Mouse (Mus musculus): Measurements from ENCODE around the gene Zmynd19. TPM values are rescaled to one million over a fixed set of nuclear protein-coding genes. Genes with fewer than 3 reads are reported as not detected.

Gene Zmynd19
- polyA plus RNA-seq, 1 experiment from 2014 or later: 18.1 TPM

GRCm38 (mm10) chr2:24914762-24915161 is 34.8 kb upstream of the Zmynd19 start:
- DNase-seq (ENCODE audit: low spot score): no peak
- no peaks in the 10 kb centered on the region for H3K9me3 ChIP-seq (ENCODE audit: control insufficient read depth, low read length)
- H3K9ac ChIP-seq (ENCODE audit: low read length): no peak overlapping the region
- ATAC-seq (replicated peaks; ENCODE audit: low FRiP score, low TSS enrichment, low read depth): no peak
- H3K4me1 ChIP-seq (replicated peaks; ENCODE audit: control insufficient read depth, insufficient read depth, low read length): peaks cover 11% of the 10 kb centered on the region
- WGBS: 91% methylated on average over 3 of the region's 3 CpGs
- H3K27ac ChIP-seq (ENCODE audit: low read depth): no peak overlapping the region
- H3K36me3 ChIP-seq (ENCODE audit: control insufficient read depth, insufficient read depth, low read length): peaks cover 13% of the 10 kb centered on the region
- no peak overlapping the region for H3K4me3 ChIP-seq (ENCODE audit: low read depth, low read length)
- H3K27me3 ChIP-seq (replicated peaks; ENCODE audit: control insufficient read depth, insufficient read depth, low read length): no peaks in the 10 kb centered on the region
- no peak overlapping the region for H3K4me2 ChIP-seq (ENCODE audit: low read length)

GRCm38 (mm10) chr2:24918930-24919838 is 30.4 kb upstream of the Zmynd19 start, which contains the start of gene Ehmt1:
Gene Ehmt1, minus strand, starts transcription at chr2:24919614.
- Histone ChIP-seq H3K4me1 (replicated peaks; ENCODE audit: control insufficient read depth, insufficient read depth, low read length) (peaks cover 11% of the 10 kb centered on the region), H3K27me3 (replicated peaks; ENCODE audit: control insufficient read depth, insufficient read depth, low read length) (no peaks in the 10 kb centered on the region), H3K4me3 (ENCODE audit: low read depth, low read length) (peak within 1 kb of the TSS; percentile 94), H3K9me3 (ENCODE audit: control insufficient read depth, low read length) (no peaks in the 10 kb centered on the region), H3K4me2 (ENCODE audit: low read length) (peak within 1 kb of the TSS; percentile 61), H3K9ac (ENCODE audit: low read length) (peak within 1 kb of the TSS; percentile 98), H3K27ac (ENCODE audit: low read depth) (peak within 1 kb of the TSS; percentile 95), H3K36me3 (ENCODE audit: control insufficient read depth, insufficient read depth, low read length) (no peaks in the 10 kb centered on the region)
- peak; percentile 88 for DNase-seq (ENCODE audit: low spot score)
- under 1% methylated on average over 98 of the region's 112 CpGs for WGBS
- peak; percentile 97 for ATAC-seq (replicated peaks; ENCODE audit: low FRiP score, low TSS enrichment, low read depth)

- Histone ChIP-seq H3K27me3 (replicated peaks; ENCODE audit: control insufficient read depth, insufficient read depth, low read length) (no peaks in the 10 kb centered on the region), H3K36me3 (ENCODE audit: control insufficient read depth, insufficient read depth, low read length) (no peaks in the 10 kb centered on the region), H3K4me3 (ENCODE audit: low read depth, low read length) (peak overlapping the region; percentile 94), H3K9me3 (ENCODE audit: control insufficient read depth, low read length) (no peaks in the 10 kb centered on the region), H3K4me1 (replicated peaks; ENCODE audit: control insufficient read depth, insufficient read depth, low read length) (peaks cover 11% of the 10 kb centered on the region), H3K9ac (ENCODE audit: low read length) (peak overlapping the region; percentile 98), H3K4me2 (ENCODE audit: low read length) (peak overlapping the region; percentile 61), H3K27ac (ENCODE audit: low read depth) (peak overlapping the region; percentile 95)
- ATAC-seq (replicated peaks; ENCODE audit: low FRiP score, low TSS enrichment, low read depth) (peak; percentile 57), DNase-seq (ENCODE audit: low spot score) (no peak)
- 11% methylated on average over 8 of the region's 8 CpGs for WGBS
Measured at GRCm38 (mm10) chr2:24919839-24920175, 29.8 kb upstream of the Zmynd19 start.

GRCm38 (mm10) chr2:24923561-24923960 is 26.0 kb upstream of the Zmynd19 start:
- no peaks in the 10 kb centered on the region for H3K9me3 ChIP-seq (ENCODE audit: control insufficient read depth, low read length)
- 52% methylated on average over 2 of the region's 2 CpGs for WGBS
- H3K4me1 ChIP-seq (replicated peaks; ENCODE audit: control insufficient read depth, insufficient read depth, low read length): no peaks in the 10 kb centered on the region; the same call in 1 of the 2 replicates
- no peak overlapping the region for H3K9ac ChIP-seq (ENCODE audit: low read length)
- no peaks in the 10 kb centered on the region for H3K27me3 ChIP-seq (replicated peaks; ENCODE audit: control insufficient read depth, insufficient read depth, low read length)
- H3K4me3 ChIP-seq (ENCODE audit: low read depth, low read length): no peak overlapping the region
- H3K36me3 ChIP-seq (ENCODE audit: control insufficient read depth, insufficient read depth, low read length): no peaks in the 10 kb centered on the region
- H3K4me2 ChIP-seq (ENCODE audit: low read length): no peak overlapping the region
- H3K27ac ChIP-seq (ENCODE audit: low read depth): no peak overlapping the region
- no peak for DNase-seq (ENCODE audit: low spot score)
- no peak for ATAC-seq (replicated peaks; ENCODE audit: low FRiP score, low TSS enrichment, low read depth)

- ATAC-seq (replicated peaks; ENCODE audit: low FRiP score, low TSS enrichment, low read depth): no peak
- H3K27ac ChIP-seq (ENCODE audit: low read depth): no peak overlapping the region
- no peak overlapping the region for H3K4me3 ChIP-seq (ENCODE audit: low read depth, low read length)
- H3K27me3 ChIP-seq (replicated peaks; ENCODE audit: control insufficient read depth, insufficient read depth, low read length): no peaks in the 10 kb centered on the region
- H3K4me1 ChIP-seq (replicated peaks; ENCODE audit: control insufficient read depth, insufficient read depth, low read length): no peaks in the 10 kb centered on the region; the same call in 1 of the 2 replicates
- no peak overlapping the region for H3K9ac ChIP-seq (ENCODE audit: low read length)
- H3K4me2 ChIP-seq (ENCODE audit: low read length): no peak overlapping the region
- 84% methylated on average over 8 of the region's 8 CpGs for WGBS
- DNase-seq (ENCODE audit: low spot score): no peak
- H3K36me3 ChIP-seq (ENCODE audit: control insufficient read depth, insufficient read depth, low read length): no peaks in the 10 kb centered on the region
- H3K9me3 ChIP-seq (ENCODE audit: control insufficient read depth, low read length): no peaks in the 10 kb centered on the region
Measured at GRCm38 (mm10) chr2:24925284-24925683, 24.3 kb upstream of the Zmynd19 start.

GRCm38 (mm10) chr2:24926345-24926964 is 23.1 kb upstream of the Zmynd19 start:
- whole genome bisulfite sequencing: 87% methylated on average over 9 of the region's 9 CpGs
- Histone ChIP-seq H3K9ac (ENCODE audit: low read length) (no peak overlapping the region), H3K4me3 (ENCODE audit: low read depth, low read length) (no peak overlapping the region), H3K27ac (ENCODE audit: low read depth) (no peak overlapping the region), H3K36me3 (ENCODE audit: control insufficient read depth, insufficient read depth, low read length) (no peaks in the 10 kb centered on the region), H3K4me2 (ENCODE audit: low read length) (no peak overlapping the region), H3K27me3 (replicated peaks; ENCODE audit: control insufficient read depth, insufficient read depth, low read length) (no peaks in the 10 kb centered on the region), H3K9me3 (ENCODE audit: control insufficient read depth, low read length) (no peaks in the 10 kb centered on the region), H3K4me1 (replicated peaks; ENCODE audit: control insufficient read depth, insufficient read depth, low read length) (no peaks in the 10 kb centered on the region; the same call in 1 of the 2 replicates)
- ATAC-seq (replicated peaks; ENCODE audit: low FRiP score, low TSS enrichment, low read depth): no peak
- no peak for DNase-seq (ENCODE audit: low spot score)

- Histone ChIP-seq H3K4me1 (replicated peaks; ENCODE audit: control insufficient read depth, insufficient read depth, low read length) (no peaks in the 10 kb centered on the region; the same call in 1 of the 2 replicates), H3K27ac (ENCODE audit: low read depth) (no peak overlapping the region), H3K9ac (ENCODE audit: low read length) (no peak overlapping the region), H3K36me3 (ENCODE audit: control insufficient read depth, insufficient read depth, low read length) (no peaks in the 10 kb centered on the region), H3K27me3 (replicated peaks; ENCODE audit: control insufficient read depth, insufficient read depth, low read length) (no peaks in the 10 kb centered on the region), H3K9me3 (ENCODE audit: control insufficient read depth, low read length) (no peaks in the 10 kb centered on the region), H3K4me2 (ENCODE audit: low read length) (no peak overlapping the region), H3K4me3 (ENCODE audit: low read depth, low read length) (no peak overlapping the region)
- no peak for ATAC-seq (replicated peaks; ENCODE audit: low FRiP score, low TSS enrichment, low read depth)
- DNase-seq (ENCODE audit: low spot score): no peak
- 60% methylated on average over 7 of the region's 7 CpGs for WGBS
Measured at GRCm38 (mm10) chr2:24926965-24927358, 22.6 kb upstream of the Zmynd19 start.

- Histone ChIP-seq H3K4me2 (ENCODE audit: low read length) (peak overlapping the region; percentile 7; the same call in 1 of the 2 replicates), H3K9me3 (ENCODE audit: control insufficient read depth, low read length) (no peaks in the 10 kb centered on the region), H3K9ac (ENCODE audit: low read length) (no peak overlapping the region), H3K4me1 (replicated peaks; ENCODE audit: control insufficient read depth, insufficient read depth, low read length) (no peaks in the 10 kb centered on the region; the same call in 1 of the 2 replicates), H3K27me3 (replicated peaks; ENCODE audit: control insufficient read depth, insufficient read depth, low read length) (no peaks in the 10 kb centered on the region), H3K36me3 (ENCODE audit: control insufficient read depth, insufficient read depth, low read length) (no peaks in the 10 kb centered on the region), H3K4me3 (ENCODE audit: low read depth, low read length) (no peak overlapping the region), H3K27ac (ENCODE audit: low read depth) (peak overlapping the region; percentile 60)
- DNase-seq (ENCODE audit: low spot score) (peak; percentile 61), ATAC-seq (replicated peaks; ENCODE audit: low FRiP score, low TSS enrichment, low read depth) (peak; percentile 82)
- WGBS: 60% methylated on average over 4 of the region's 4 CpGs
Measured at GRCm38 (mm10) chr2:24927810-24928479, 21.6 kb upstream of the Zmynd19 start.
